Mouse (Mus musculus) myocyte (in vitro differentiated cells): ENCODE data around the gene Vrk3. TPM values are rescaled to one million over a fixed set of nuclear protein-coding genes. Genes with fewer than 3 reads are reported as not detected.
A peak's percentile ranks its signal among the peaks of the same experiment; 100 is the strongest.

Experiments
- H3K27me3 ChIP-seq: one replicate; pipeline ENCODE4 v1.6.1; 2011; ENCODE audit not compliant: control insufficient read depth, insufficient read depth, insufficient read length
- H3K36me3 ChIP-seq: one replicate; pipeline ENCODE4 v1.6.1; 2011; ENCODE audit not compliant: control insufficient read depth, insufficient read depth
- H3K4me2 ChIP-seq: one replicate; pipeline ENCODE4 v1.6.1; 2011; ENCODE audit warnings: low read depth, control low read depth
- H3K4me3 ChIP-seq: one replicate; pipeline ENCODE4 v1.5.1; 2011; ENCODE audit warnings: mild to moderate bottlenecking, control low read depth, moderate library complexity
- H3K79me2 ChIP-seq: one replicate; pipeline ENCODE4 v1.6.1; 2011; ENCODE audit not compliant: control insufficient read depth, insufficient read depth
- H3ac ChIP-seq: one replicate; pipeline ENCODE4 v1.6.1; 2011; ENCODE audit not compliant: control insufficient read depth, insufficient read length
- CEBPB ChIP-seq: IDR thresholded peaks from 2 replicates; pipeline ENCODE4 v1.6.1; 2011; ENCODE audit warnings: mild to moderate bottlenecking, moderate library complexity; ENCODE audit not compliant: poor library complexity, insufficient read depth, severe bottlenecking
- E2F4 ChIP-seq: IDR thresholded peaks from one replicate; pipeline ENCODE4 v1.6.1; 2011; ENCODE audit warnings: mild to moderate bottlenecking, control low read depth, moderate library complexity; ENCODE audit not compliant: insufficient read depth
- MAX ChIP-seq: IDR thresholded peaks from one replicate; pipeline ENCODE4 v1.6.1; 2011; ENCODE audit warnings: low read depth, mild to moderate bottlenecking, control low read depth
- MYOD1 ChIP-seq, 3 experiments: IDR thresholded peaks; one replicate each; pipeline ENCODE4 v1.6.1; 2011; ENCODE audit warnings: control low read depth in 2 of 3, low read depth in 2 of 3, mild to moderate bottlenecking in 2 of 3, moderate library complexity in 1 of 3; ENCODE audit not compliant: insufficient read length in 2 of 3, control insufficient read depth in 1 of 3
- MYOG ChIP-seq, 3 experiments: IDR thresholded peaks; one replicate each; pipeline ENCODE4 v1.6.1; 2011; ENCODE audit warnings: control low read depth in 2 of 3, low read depth in 2 of 3, mild to moderate bottlenecking in 2 of 3; ENCODE audit not compliant: insufficient read length in 2 of 3, control insufficient read depth in 1 of 3, insufficient read depth in 1 of 3
- POLR2A ChIP-seq: IDR thresholded peaks from one replicate; pipeline ENCODE4 v1.6.1; 2011; ENCODE audit warnings: low read depth, mild to moderate bottlenecking, control low read depth, moderate library complexity; ENCODE audit not compliant: insufficient read length
- POLR2AphosphoS2 ChIP-seq: IDR thresholded peaks from one replicate; pipeline ENCODE4 v1.6.1; 2011; ENCODE audit warnings: low read depth, control low read depth; ENCODE audit not compliant: insufficient read length
- REST ChIP-seq: IDR thresholded peaks from one replicate; pipeline ENCODE4 v1.6.1; 2011; ENCODE audit warnings: mild to moderate bottlenecking, control low read depth, moderate library complexity; ENCODE audit not compliant: insufficient read depth, insufficient read length
- SRF ChIP-seq: IDR thresholded peaks from one replicate; pipeline ENCODE4 v1.6.1; 2011; ENCODE audit warnings: low read depth; ENCODE audit not compliant: control insufficient read depth, insufficient read length
- TCF12 ChIP-seq: IDR thresholded peaks from one replicate; pipeline ENCODE4 v1.6.1; 2011; ENCODE audit warnings: mild to moderate bottlenecking, control low read depth; ENCODE audit not compliant: poor library complexity, insufficient read depth, severe bottlenecking
- TCF3 ChIP-seq: IDR thresholded peaks from one replicate; pipeline ENCODE4 v1.6.1; 2011; ENCODE audit warnings: low read depth, control low read depth; ENCODE audit not compliant: insufficient read length
- USF1 ChIP-seq: IDR thresholded peaks from one replicate; pipeline ENCODE4 v1.6.1; 2011; ENCODE audit warnings: low read depth, mild to moderate bottlenecking, control low read depth, moderate library complexity
- polyA plus RNA-seq: library from polyadenylated mRNA; unstranded; fragments of >200 nt; fragmentation: generic; extraction: Trizol; gene quantifications from one replicate; pipeline ENCODE4 v1.2.1, GENCODE M21; 2012; ENCODE audit warnings: missing spikeins

Gene Vrk3
- polyA plus RNA-seq, 1 experiment, result 20.6 TPM

DNA sequence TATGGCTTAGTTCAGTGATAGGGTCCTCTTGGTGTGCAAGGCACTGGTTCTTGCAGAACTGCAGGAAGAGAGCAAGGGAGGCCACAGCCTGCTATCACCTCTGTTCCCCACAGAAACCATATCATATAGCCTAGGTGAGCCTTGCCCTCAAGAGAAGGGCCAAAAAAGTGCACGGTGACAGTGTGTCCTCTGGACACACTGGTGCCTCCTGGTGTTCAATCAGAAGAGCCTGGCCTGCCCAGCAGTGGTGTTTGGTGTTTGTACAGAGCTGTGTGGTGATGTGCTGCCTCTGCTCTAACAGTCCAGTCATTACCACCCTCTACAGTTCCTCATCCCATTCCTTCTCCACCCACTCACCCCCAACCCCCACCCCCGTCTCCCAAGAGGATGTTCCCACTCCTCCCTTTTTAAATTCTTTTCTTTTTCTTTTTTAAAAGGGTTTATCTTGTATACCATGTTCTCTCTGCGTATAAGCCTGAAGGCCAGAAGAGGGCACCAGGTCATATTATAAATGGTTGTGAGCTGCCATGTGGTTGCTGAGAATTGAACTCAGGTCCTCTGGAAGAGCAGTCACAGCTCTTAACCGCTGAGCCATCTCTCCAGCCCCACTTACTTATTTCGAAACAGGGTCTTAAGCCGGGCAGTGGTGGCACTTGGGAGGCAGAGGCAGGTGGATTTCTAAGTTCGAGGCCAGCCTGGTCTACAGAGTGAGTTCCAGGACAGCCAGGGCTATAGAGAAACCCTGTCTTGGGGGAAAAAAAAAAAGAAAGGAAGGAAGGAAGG, 73.6 kb downstream of the Vrk3 start:
- no peaks in the 10 kb centered on the region for H3K36me3 ChIP-seq
- peaks cover 100% of the 10 kb centered on the region for H3K79me2 ChIP-seq
- TF ChIP-seq TCF3 (no peak), POLR2AphosphoS2 (no peak), USF1 (no peak), MYOD1 (IDR thresholded peaks at IDR 0.05; ENCODE audit: control insufficient read depth in 1 of 3, insufficient read length in 2 of 3, low read depth in 2 of 3) (no peak), SRF (no peak), MYOG (IDR thresholded peaks at IDR 0.05; ENCODE audit: control insufficient read depth in 1 of 3, insufficient read depth in 1 of 3, insufficient read length in 2 of 3, low read depth in 2 of 3) (no peak), CEBPB (no peak), POLR2A (no peak), E2F4 (no peak), MAX (no peak), REST (no peak), TCF12 (no peak)
- no peak overlapping the region for H3ac ChIP-seq
- no peaks in the 10 kb centered on the region for H3K27me3 ChIP-seq
- no peak overlapping the region for H3K4me3 ChIP-seq
- no peak overlapping the region for H3K4me2 ChIP-seq

DNA sequence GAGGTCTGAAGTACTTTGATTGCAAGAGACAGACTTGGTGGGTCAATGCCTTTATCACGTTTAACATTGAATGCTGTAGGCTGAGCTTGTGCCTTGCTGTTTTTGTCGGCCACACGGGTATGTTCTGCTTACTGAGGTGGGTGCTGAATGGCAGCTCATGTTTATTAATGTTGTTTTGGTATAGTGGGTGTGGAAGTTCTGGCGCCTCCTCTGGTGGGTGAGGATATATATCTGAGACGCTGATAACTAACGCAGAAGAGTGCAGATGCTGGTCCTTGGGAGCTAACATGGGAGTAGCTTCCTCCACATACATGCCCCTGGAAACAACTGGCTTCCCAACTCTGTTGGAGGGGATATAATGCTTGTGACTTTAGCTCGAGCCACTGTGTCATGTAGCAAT, 75.2 kb downstream of the Vrk3 start:
- no peak for TF ChIP-seq MYOG (IDR thresholded peaks at IDR 0.05; ENCODE audit: control insufficient read depth in 1 of 3, insufficient read depth in 1 of 3, insufficient read length in 2 of 3, low read depth in 2 of 3)
- TF ChIP-seq SRF, result no peak
- H3K79me2 ChIP-seq, result peaks cover 100% of the 10 kb centered on the region
- no peaks in the 10 kb centered on the region for H3K27me3 ChIP-seq
- no peak overlapping the region for H3ac ChIP-seq
- no peaks in the 10 kb centered on the region for H3K36me3 ChIP-seq
- H3K4me3 ChIP-seq, result no peak overlapping the region
- peak overlapping the region; percentile 51 for H3K4me2 ChIP-seq

DNA sequence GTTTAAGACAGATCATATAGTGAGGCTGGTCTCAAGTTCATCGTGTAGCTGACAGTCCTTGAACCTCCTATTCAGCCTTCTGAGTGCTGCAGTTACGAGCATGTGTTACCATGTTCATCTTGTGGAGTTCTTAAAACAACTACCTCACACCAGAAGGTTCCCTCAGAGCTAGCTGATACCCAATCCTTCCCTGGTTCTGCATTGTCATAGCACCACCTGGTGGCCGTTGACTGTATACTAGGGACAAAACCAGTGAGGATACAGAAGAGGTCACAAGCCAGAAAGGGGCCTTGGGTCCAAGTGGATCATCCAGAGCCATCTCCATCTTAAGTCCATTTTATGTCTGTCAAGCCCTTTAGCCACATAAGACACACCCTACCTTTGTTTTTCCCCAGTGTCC, 76.7 kb downstream of the Vrk3 start:
- H3ac ChIP-seq, result no peak overlapping the region
- TF ChIP-seq POLR2AphosphoS2 (no peak), TCF3 (no peak), USF1 (no peak), MYOG (IDR thresholded peaks at IDR 0.05; ENCODE audit: control insufficient read depth in 1 of 3, insufficient read depth in 1 of 3, insufficient read length in 2 of 3, low read depth in 2 of 3) (no peak), E2F4 (no peak), MAX (no peak), POLR2A (no peak), MYOD1 (IDR thresholded peaks at IDR 0.05; ENCODE audit: control insufficient read depth in 1 of 3, insufficient read length in 2 of 3, low read depth in 2 of 3) (no peak), SRF (no peak), CEBPB (no peak), REST (no peak), TCF12 (no peak)
- H3K36me3 ChIP-seq, result peaks cover 7% of the 10 kb centered on the region
- H3K4me3 ChIP-seq, result no peak overlapping the region
- H3K79me2 ChIP-seq, result peaks cover 91% of the 10 kb centered on the region
- peak overlapping the region; percentile 51 for H3K4me2 ChIP-seq
- H3K27me3 ChIP-seq, result no peaks in the 10 kb centered on the region

DNA sequence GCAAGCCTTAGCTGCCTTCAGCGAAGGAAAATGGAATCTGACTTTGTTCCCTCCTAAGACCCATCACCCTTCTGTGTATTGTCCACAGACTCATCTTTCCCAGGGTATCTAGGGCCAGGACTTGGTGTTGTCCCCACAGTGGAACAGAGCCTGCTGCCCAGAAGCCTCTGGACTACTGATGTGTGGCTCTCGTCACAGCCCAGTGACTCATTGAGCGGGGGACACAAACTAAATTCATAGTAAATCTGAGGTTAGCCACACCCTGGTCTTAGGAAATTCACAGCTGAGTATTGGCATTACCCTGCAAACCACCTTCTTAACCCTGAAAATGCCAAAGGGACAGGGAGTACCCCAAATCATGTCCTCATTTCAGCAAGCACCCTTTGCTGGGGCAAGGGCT, 78.6 kb downstream of the Vrk3 start:
- H3K79me2 ChIP-seq, result peaks cover 88% of the 10 kb centered on the region
- peak overlapping the region; percentile 47 for H3K4me2 ChIP-seq
- no peaks in the 10 kb centered on the region for H3K27me3 ChIP-seq
- H3K4me3 ChIP-seq, result no peak overlapping the region
- H3K36me3 ChIP-seq, result peaks cover 24% of the 10 kb centered on the region
- H3ac ChIP-seq, result no peak overlapping the region
- TF ChIP-seq TCF3 (no peak), CEBPB (0 out of 2 replicates have a peak, but pooled peaks have one; percentile 28)

Other genes starting within 250 kb of the Vrk3 start
- gene Mybpc2, start 223.8 kb upstream of the Vrk3 start, polyA plus RNA-seq, result 4.7 TPM
- gene Spib, start 216.3 kb upstream of the Vrk3 start, polyA plus RNA-seq, result 0.05 TPM
- gene Pold1, start 199.6 kb upstream of the Vrk3 start, polyA plus RNA-seq, result 23.9 TPM
- gene Nr1h2, start 194.5 kb upstream of the Vrk3 start, polyA plus RNA-seq, result 94.7 TPM
- not detected for gene Napsa, start 176.0 kb upstream of the Vrk3 start, polyA plus RNA-seq
- 0.92 TPM for gene Kcnc3, start 157.7 kb upstream of the Vrk3 start, polyA plus RNA-seq
- gene Myh14, start 77.6 kb upstream of the Vrk3 start, polyA plus RNA-seq, result 0.17 TPM
- gene Izumo2, start 39.7 kb upstream of the Vrk3 start, polyA plus RNA-seq, result not detected
- 0.12 TPM for gene Zfp473, start 2.6 kb downstream of the Vrk3 start, polyA plus RNA-seq
- gene Nup62, start 67.7 kb downstream of the Vrk3 start, polyA plus RNA-seq, result 77.0 TPM
- 1.9 TPM for gene Il4i1, start 68.0 kb downstream of the Vrk3 start, polyA plus RNA-seq
- 939 TPM for gene Atf5, start 68.2 kb downstream of the Vrk3 start, polyA plus RNA-seq
- gene Akt1s1, start 100.6 kb downstream of the Vrk3 start, polyA plus RNA-seq, result 200 TPM
- 53.8 TPM for gene Tbc1d17, start 100.7 kb downstream of the Vrk3 start, polyA plus RNA-seq
- gene Pnkp, start 108.7 kb downstream of the Vrk3 start, polyA plus RNA-seq, result 47.9 TPM
- 298 TPM for gene Ptov1, start 121.4 kb downstream of the Vrk3 start, polyA plus RNA-seq
- gene Med25, start 144.3 kb downstream of the Vrk3 start, polyA plus RNA-seq, result 57.4 TPM
- gene Fuz, start 147.7 kb downstream of the Vrk3 start, polyA plus RNA-seq, result 11.6 TPM
- gene Ap2a1, start 181.1 kb downstream of the Vrk3 start, polyA plus RNA-seq, result 125 TPM
- gene Tsks, start 194.8 kb downstream of the Vrk3 start, polyA plus RNA-seq, result not detected
- gene Cpt1c, start 226.4 kb downstream of the Vrk3 start, polyA plus RNA-seq, result 2.7 TPM
- gene Prmt1, start 238.2 kb downstream of the Vrk3 start, polyA plus RNA-seq, result 729 TPM
- 45.1 TPM for gene Irf3, start 249.2 kb downstream of the Vrk3 start, polyA plus RNA-seq